Mouse (Mus musculus) lung, postnatal 0 days (tissue): ENCODE measurements around the gene Lnpep. TPM values are rescaled to one million over a fixed set of nuclear protein-coding genes. Genes with fewer than 3 reads are reported as not detected.
A peak's percentile ranks its signal among the peaks of the same experiment; 100 is the strongest.

Source experiments
- ATAC-seq: fragments of 200-750 bp; cut with Nextera tagmentation; 2 replicates; pipeline ENCODE4 v1.8.0; 2017; ENCODE audit warnings: moderate library complexity
- DNase-seq: peaks from one replicate; pipeline ENCODE4 v3.0.0-alpha.2; 2016; ENCODE audit warnings: low spot score
- H3K27ac ChIP-seq: fragments of 300-500 bp; sonication (generic); 2 replicates; pipeline ENCODE4 v1.5.1; 2014; ENCODE audit warnings: antibody characterized with exemption, mild to moderate bottlenecking, low read length, mixed read lengths
- H3K27me3 ChIP-seq: fragments of 300-500 bp; sonication (generic); replicated peaks from 2 replicates; pipeline ENCODE4 v1.6.1; 2014; ENCODE audit warnings: low read length, mixed read lengths; ENCODE audit not compliant: insufficient read depth
- H3K36me3 ChIP-seq: fragments of 300-500 bp; sonication (generic); 2 replicates; pipeline ENCODE4 v1.6.1; 2014; ENCODE audit warnings: low read length, mixed read lengths; ENCODE audit not compliant: insufficient read depth
- H3K4me1 ChIP-seq: fragments of 300-500 bp; sonication (generic); 2 replicates; pipeline ENCODE4 v1.6.1; 2014; ENCODE audit warnings: antibody characterized with exemption, low read depth, low read length, mixed read lengths; ENCODE audit not compliant: insufficient read depth
- H3K4me2 ChIP-seq: fragments of 300-500 bp; sonication (generic); replicated peaks from 2 replicates; pipeline ENCODE4 v1.6.1; 2014; ENCODE audit warnings: low read depth, mild to moderate bottlenecking, low read length, moderate library complexity, mixed read lengths
- H3K4me3 ChIP-seq: fragments of 300-500 bp; sonication (generic); 2 replicates; pipeline ENCODE4 v1.5.1; 2014; ENCODE audit warnings: low read depth, low read length
- H3K9ac ChIP-seq: fragments of 300-500 bp; sonication (generic); replicated peaks from 2 replicates; pipeline ENCODE4 v1.6.1; 2014; ENCODE audit warnings: low read depth, mild to moderate bottlenecking
- H3K9me3 ChIP-seq: fragments of 300-500 bp; sonication (generic); 2 replicates; pipeline ENCODE4 v1.6.1; 2016; ENCODE audit warnings: low read length, mixed read lengths
- CTCF ChIP-seq: IDR thresholded peaks from 2 replicates; pipeline ENCODE4 v1.5.1; 2016; ENCODE audit warnings: antibody characterized with exemption, mild to moderate bottlenecking
- EP300 ChIP-seq: IDR thresholded peaks from 2 replicates; pipeline ENCODE4 v1.6.1; 2016; ENCODE audit warnings: antibody characterized with exemption, mild to moderate bottlenecking, control low read depth
- WGBS: fragments of 180-500 bp; shearing (Covaris S2); extraction: QIAGEN DNeasy Blood & Tissue Kit; methylation state at CpG from one replicate; pipeline ENCODE4 v1.1.7; 2014; 5-methylcytosine and 5-hydroxymethylcytosine counted together
- polyA plus RNA-seq: library from polyadenylated mRNA; unstranded; fragments of >200 nt; fragmentation: Nextera tagmentation; extraction: Ambion mirVana; gene quantifications from 2 replicates; pipeline ENCODE4 v1.2.1, GENCODE M21; 2015

Lnpep gene
- polyA plus RNA-seq, 1 experiment from 2014 or later: 7.5 TPM

- no peak for ATAC-seq
These were observed 7.2 kb downstream of the Lnpep start for GRCm38 (mm10) chr17:17617440-17618204.

GRCm38 (mm10) chr17:17612336-17612735 is 12.5 kb downstream of the Lnpep start:
- ATAC-seq: no peak
- Histone ChIP-seq H3K9ac (no peak overlapping the region), H3K4me1 (0 out of 2 replicates have a peak, but pooled peaks cover 3% of the 10 kb centered on the region), H3K27me3 (no peaks in the 10 kb centered on the region), H3K36me3 (no peaks in the 10 kb centered on the region), H3K9me3 (no peaks in the 10 kb centered on the region), H3K4me2 (no peak overlapping the region), H3K4me3 (no peak overlapping the region), H3K27ac (no peak overlapping the region)
- TF ChIP-seq EP300 (no peak), CTCF (no peak)
- 89% methylated on average over 2 of the region's 2 CpGs for WGBS
- no peak for DNase-seq

More at GRCm38 (mm10) chr17:17617440-17618204, 7.2 kb downstream of the Lnpep start:
- H3K27ac ChIP-seq: no peak overlapping the region
- no peak overlapping the region for H3K4me2 ChIP-seq
- H3K4me1 ChIP-seq: no peaks in the 10 kb centered on the region
- DNase-seq: no peak
- WGBS: 73% methylated on average over 4 of the region's 4 CpGs
- no peaks in the 10 kb centered on the region for H3K27me3 ChIP-seq
- no peak overlapping the region for H3K4me3 ChIP-seq
- TF ChIP-seq EP300 (no peak), CTCF (no peak)
- H3K9ac ChIP-seq: no peak overlapping the region
- H3K36me3 ChIP-seq: no peaks in the 10 kb centered on the region
- no peaks in the 10 kb centered on the region for H3K9me3 ChIP-seq

- no peak overlapping the region for H3K4me3 ChIP-seq
- 87% methylated on average over 3 of the region's 3 CpGs for WGBS
- no peaks in the 10 kb centered on the region for H3K27me3 ChIP-seq
- TF ChIP-seq EP300 (no peak), CTCF (no peak)
- H3K36me3 ChIP-seq: no peaks in the 10 kb centered on the region
- DNase-seq (peak; percentile 21), ATAC-seq (no peak)
- H3K4me2 ChIP-seq: no peak overlapping the region
- no peaks in the 10 kb centered on the region for H3K9me3 ChIP-seq
- no peak overlapping the region for H3K9ac ChIP-seq
- H3K4me1 ChIP-seq: 0 out of 2 replicates have a peak, but pooled peaks cover 3% of the 10 kb centered on the region
- H3K27ac ChIP-seq: no peak overlapping the region
These were observed 15.3 kb downstream of the Lnpep start for GRCm38 (mm10) chr17:17609523-17609922.

GRCm38 (mm10) chr17:17608416-17608988 is 16.3 kb downstream of the Lnpep start:
- DNase-seq (no peak), ATAC-seq (no peak)
- H3K9me3 ChIP-seq: no peaks in the 10 kb centered on the region
- WGBS: 79% methylated on average over 5 of the region's 5 CpGs
- H3K4me3 ChIP-seq: no peak overlapping the region
- no peaks in the 10 kb centered on the region for H3K27me3 ChIP-seq
- H3K4me1 ChIP-seq: 0 out of 2 replicates have a peak, but pooled peaks cover 3% of the 10 kb centered on the region
- H3K27ac ChIP-seq: no peak overlapping the region
- H3K36me3 ChIP-seq: no peaks in the 10 kb centered on the region
- H3K4me2 ChIP-seq: no peak overlapping the region
- no peak overlapping the region for H3K9ac ChIP-seq
- no peak for TF ChIP-seq EP300
- TF ChIP-seq CTCF: no peak

- Histone ChIP-seq H3K4me3 (no peak overlapping the region), H3K9me3 (no peaks in the 10 kb centered on the region), H3K4me2 (no peak overlapping the region), H3K36me3 (no peaks in the 10 kb centered on the region), H3K27me3 (no peaks in the 10 kb centered on the region), H3K4me1 (peaks cover 4% of the 10 kb centered on the region; the same call in 1 of the 2 replicates), H3K27ac (no peak overlapping the region), H3K9ac (no peak overlapping the region)
- ATAC-seq (no peak), DNase-seq (no peak)
- WGBS: 82% methylated on average over 2 of the region's 2 CpGs
- TF ChIP-seq EP300: no peak
- no peak for TF ChIP-seq CTCF
These were observed 20.3 kb downstream of the Lnpep start for GRCm38 (mm10) chr17:17604554-17604953.

- 86% methylated on average over 3 of the region's 3 CpGs for WGBS
- no peak for ATAC-seq
- TF ChIP-seq EP300: no peak
- TF ChIP-seq CTCF: no peak
- no peak for DNase-seq
- Histone ChIP-seq H3K9me3 (no peaks in the 10 kb centered on the region), H3K27ac (no peak overlapping the region), H3K36me3 (no peaks in the 10 kb centered on the region), H3K27me3 (no peaks in the 10 kb centered on the region), H3K4me2 (no peak overlapping the region), H3K4me1 (peaks cover 4% of the 10 kb centered on the region; the same call in 1 of the 2 replicates), H3K4me3 (no peak overlapping the region), H3K9ac (no peak overlapping the region)
These were observed 21.2 kb downstream of the Lnpep start for GRCm38 (mm10) chr17:17603609-17604008.
